In the genomic region with DNA sequence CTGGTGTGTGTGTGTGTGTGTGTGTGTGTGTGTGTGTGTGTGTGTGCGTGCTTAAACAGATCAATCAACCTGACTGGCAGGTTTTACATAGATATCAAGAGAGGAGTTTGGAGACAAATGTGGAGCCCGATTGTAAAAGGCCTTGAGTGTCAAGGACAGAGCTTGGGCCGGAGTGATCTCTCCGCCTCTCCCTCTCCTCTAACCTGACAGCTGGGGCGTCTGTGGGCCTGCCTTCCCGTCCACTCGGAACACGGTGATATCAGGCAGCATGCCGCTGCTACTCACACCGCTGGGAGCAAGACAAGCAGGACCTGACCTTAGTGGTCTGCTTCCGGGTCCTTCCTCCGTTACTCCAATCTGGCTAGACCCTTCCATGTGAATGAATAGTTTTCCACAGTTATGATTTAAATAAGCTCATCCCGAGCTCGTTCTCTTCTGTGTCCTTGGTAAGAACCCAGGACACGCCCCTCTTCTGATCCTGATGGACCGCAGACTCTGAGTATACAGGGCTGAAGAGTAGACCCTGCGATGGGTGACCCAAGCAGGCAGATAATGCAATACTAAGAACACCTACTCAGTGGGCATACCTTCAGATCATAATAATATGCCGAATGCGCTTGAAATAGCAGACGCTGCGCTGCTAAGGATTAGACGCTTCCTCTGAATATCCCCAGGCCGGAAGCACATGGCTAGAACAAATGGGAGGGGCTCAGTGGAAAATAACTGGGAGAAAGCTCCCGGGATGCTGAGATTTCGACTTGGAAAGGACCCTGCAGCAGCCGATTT, we compare ENCODE assay signal across 8 mouse cellular contexts.
DNase-seq lines count a peak whose midpoint lies in the region; ATAC-seq and TF ChIP-seq lines count a peak whose summit lies in the region.

No protein-coding gene starts in this region.

- TF ChIP-seq CTCF in lung, postnatal 0 days (IDR thresholded peaks at IDR 0.05): no peak
- TF ChIP-seq CTCF in lung, adult 2 months (IDR thresholded peaks at IDR 0.05; ENCODE audit: insufficient read depth, low read length): no peak

- peak; percentile 38 to 48 for DNase-seq in cerebellum, postnatal 10 days
- DNase-seq in cerebellum, adult 9-10 months: no peak
- peak; percentile 15 for DNase-seq in lung, postnatal 0 days (ENCODE audit: low spot score)
- DNase-seq in lung, adult 2 months: no peak
- no peak for DNase-seq in hindbrain, embryonic 10.5 days (ENCODE audit: low spot score)
- no peak for DNase-seq in thymus, adult 18-20 months
- DNase-seq in cerebellum, adult 18-20 months: no peak

- 57% methylated on average over 26 of the region's 26 CpGs for WGBS in lung, postnatal 0 days
- 56% methylated on average over 26 of the region's 26 CpGs for WGBS in lung, adult 2 months
- 82% methylated on average over 26 of the region's 26 CpGs for WGBS in hindbrain, embryonic 10.5 days
- WGBS in midbrain, embryonic 13.5 days: 66% methylated on average over 26 of the region's 26 CpGs

- H3K4me2 ChIP-seq in lung, postnatal 0 days (replicated peaks; ENCODE audit: low read depth, low read length): peak overlapping the region; percentile 25; the same call in 1 of the 2 replicates
- H3K4me2 ChIP-seq in midbrain, embryonic 13.5 days (replicated peaks): peak overlapping the region; percentile 25

- H3K4me1 ChIP-seq in lung, postnatal 0 days (ENCODE audit: insufficient read depth, low read depth, low read length): no peaks in the 10 kb centered on the region
- H3K4me1 ChIP-seq in lung, adult 2 months (ENCODE audit: control insufficient read depth, insufficient read depth, low read length): peaks cover 5% of the 10 kb centered on the region
- H3K4me1 ChIP-seq in hindbrain, embryonic 10.5 days (replicated peaks): peaks cover 18% of the 10 kb centered on the region
- peaks cover 19% of the 10 kb centered on the region for H3K4me1 ChIP-seq in midbrain, embryonic 13.5 days (replicated peaks)

- no peaks in the 10 kb centered on the region for H3K27me3 ChIP-seq in lung, postnatal 0 days (replicated peaks; ENCODE audit: insufficient read depth, low read length)
- no peaks in the 10 kb centered on the region for H3K27me3 ChIP-seq in hindbrain, embryonic 10.5 days (ENCODE audit: insufficient read depth, poor library complexity, severe bottlenecking)
- H3K27me3 ChIP-seq in midbrain, embryonic 13.5 days: no peaks in the 10 kb centered on the region

- no peak overlapping the region for H3K27ac ChIP-seq in lung, postnatal 0 days (ENCODE audit: low read length)
- peak overlapping the region; percentile 35; the same call in 1 of the 2 replicates for H3K27ac ChIP-seq in hindbrain, embryonic 10.5 days
- H3K27ac ChIP-seq in midbrain, embryonic 13.5 days: peak overlapping the region; percentile 44; the same call in 1 of the 2 replicates

- no peaks in the 10 kb centered on the region for H3K36me3 ChIP-seq in lung, postnatal 0 days (ENCODE audit: insufficient read depth, low read length)
- no peaks in the 10 kb centered on the region for H3K36me3 ChIP-seq in hindbrain, embryonic 10.5 days
- H3K36me3 ChIP-seq in midbrain, embryonic 13.5 days: no peaks in the 10 kb centered on the region

- 0 out of 2 replicates have a peak, but pooled peaks have one; percentile 31 for ATAC-seq in lung, postnatal 0 days
- ATAC-seq in midbrain, embryonic 13.5 days: peak; percentile 71

- no peaks in the 10 kb centered on the region for H3K9me3 ChIP-seq in lung, postnatal 0 days (ENCODE audit: low read length)
- H3K9me3 ChIP-seq in hindbrain, embryonic 10.5 days: no peaks in the 10 kb centered on the region
- H3K9me3 ChIP-seq in midbrain, embryonic 13.5 days: no peaks in the 10 kb centered on the region

- H3K4me3 ChIP-seq in lung, postnatal 0 days (ENCODE audit: low read depth, low read length): no peak overlapping the region
- H3K4me3 ChIP-seq in lung, adult 2 months (replicated peaks; ENCODE audit: extremely low read depth, low read depth, low read length): no peak overlapping the region
- no peak overlapping the region for H3K4me3 ChIP-seq in hindbrain, embryonic 10.5 days
- no peak overlapping the region for H3K4me3 ChIP-seq in midbrain, embryonic 13.5 days (replicated peaks)

- no peak overlapping the region for H3K9ac ChIP-seq in lung, postnatal 0 days (replicated peaks; ENCODE audit: low read depth)
- no peak overlapping the region for H3K9ac ChIP-seq in midbrain, embryonic 13.5 days (replicated peaks)

- no peak for TF ChIP-seq POLR2A in lung, adult 2 months (IDR thresholded peaks at IDR 0.05; ENCODE audit: borderline replicate concordance, extremely low read depth, low read depth, low read length)

- no peak for TF ChIP-seq EP300 in lung, postnatal 0 days (IDR thresholded peaks at IDR 0.05)

Comparison
In these comparisons a context has a peak if more than half of its experiments do, and no peak if none do; other contexts are left out.
1. DNase-seq: peak in cerebellum, postnatal 10 days (2 of 2) and lung, postnatal 0 days (single experiment); none in cerebellum, adult 9-10 months (single experiment), lung, adult 2 months (single experiment), hindbrain, embryonic 10.5 days (single experiment), thymus, adult 18-20 months (0 of 2) and cerebellum, adult 18-20 months (0 of 2).